Mouse (Mus musculus): Measurements from ENCODE around the gene Lrrc8a. TPM values are rescaled to one million over a fixed set of nuclear protein-coding genes. Genes with fewer than 3 reads are reported as not detected.
A peak's percentile ranks its signal among the peaks of the same experiment; 100 is the strongest.

Lrrc8a gene
- total RNA-seq, 2 experiments from 2014 or later, result 56.7 to 67.8 TPM

GRCm38 (mm10) chr2:30259131-30260064, 21.9 kb downstream of the Lrrc8a start:
- intact Hi-C loops (cut with DNase I), result no loop called here
- DNase-seq, result peak; percentile 31 to 53

GRCm38 (mm10) chr2:30261064-30261736, 23.7 kb downstream of the Lrrc8a start:
- peak in 1 of 2 experiments; percentile 22 for DNase-seq
- intact Hi-C loops (cut with DNase I), result no loop called here

GRCm38 (mm10) chr2:30261921-30262839, 24.7 kb downstream of the Lrrc8a start:
- intact Hi-C loops (cut with DNase I), result loop anchor here (1.0 kb wide), 1 partner anchor 23 kb away; no protein-coding TSS in a partner anchor
- DNase-seq, result peak in 1 of 2 experiments; percentile 42

GRCm38 (mm10) chr2:30262840-30263441, 25.4 kb downstream of the Lrrc8a start:
- intact Hi-C loops (cut with DNase I), result loop anchor here (1.0 kb wide), 1 partner anchor 24 kb away; no protein-coding TSS in a partner anchor
- DNase-seq, result peak; percentile 75 to 82

GRCm38 (mm10) chr2:30263811-30264210, 26.3 kb downstream of the Lrrc8a start:
- intact Hi-C loops (cut with DNase I), result no loop called here
- peak in 1 of 2 experiments; percentile 32 for DNase-seq

GRCm38 (mm10) chr2:30264671-30265519, 27.4 kb downstream of the Lrrc8a start:
- peak in 1 of 2 experiments; percentile 60 for DNase-seq
- intact Hi-C loops (cut with DNase I), result no loop called here

- intact Hi-C loops (cut with DNase I), result no loop called here
- DNase-seq, result peak; percentile 82 to 87
Observed at GRCm38 (mm10) chr2:30265767-30266253, 28.3 kb downstream of the Lrrc8a start, which contains the start of gene Phyhd1. Phyhd1 (plus strand) TSS chr2:30266203.

- peak; percentile 83 to 87 for DNase-seq
- intact Hi-C loops (cut with DNase I), result no loop called here
Observed at GRCm38 (mm10) chr2:30266392-30266941, 29.0 kb downstream of the Lrrc8a start.

GRCm38 (mm10) chr2:30267466-30267865, 30.0 kb downstream of the Lrrc8a start:
- intact Hi-C loops (cut with DNase I), result no loop called here
- DNase-seq, result no peak

GRCm38 (mm10) chr2:30268371-30268770, 30.9 kb downstream of the Lrrc8a start:
- intact Hi-C loops (cut with DNase I), result no loop called here
- peak in 1 of 2 experiments; percentile 22 for DNase-seq

GRCm38 (mm10) chr2:30269241-30269990, 31.9 kb downstream of the Lrrc8a start:
- intact Hi-C loops (cut with DNase I), result no loop called here
- DNase-seq, result peak in 1 of 2 experiments; percentile 13

- intact Hi-C loops (cut with DNase I), result loop anchor here (1.0 to 2.0 kb wide), 5 partner anchors 33 to 141 kb away; partner anchors contain the start of genes Endog, Kyat1, Lrrc8a and Spout1
- DNase-seq, result peak; percentile 71 to 79
Observed at GRCm38 (mm10) chr2:30270134-30270533, 32.6 kb downstream of the Lrrc8a start.

GRCm38 (mm10) chr2:30280743-30281142, 43.2 kb downstream of the Lrrc8a start, which contains the start of gene Gm28038:
Gm28038 (plus strand) TSS chr2:30281043.
- no peak for DNase-seq
- intact Hi-C loops (cut with DNase I), result no loop called here

- intact Hi-C loops (cut with DNase I), result no loop called here
- DNase-seq, result no peak
Observed at GRCm38 (mm10) chr2:30281651-30282050, 44.1 kb downstream of the Lrrc8a start.

GRCm38 (mm10) chr2:30283193-30283592, 45.7 kb downstream of the Lrrc8a start:
- no peak for DNase-seq
- intact Hi-C loops (cut with DNase I), result no loop called here

- DNase-seq, result no peak
- intact Hi-C loops (cut with DNase I), result loop anchor here (5.0 kb wide), 1 partner anchor 158 kb away; no protein-coding TSS in a partner anchor
Observed at GRCm38 (mm10) chr2:30285004-30285403, 47.5 kb downstream of the Lrrc8a start.
